Mouse (Mus musculus): ENCODE results near the gene Eif2d. TPM values are rescaled to one million over a fixed set of nuclear protein-coding genes. Genes with fewer than 3 reads are reported as not detected.

Gene Eif2d
- polyA plus RNA-seq, 1 experiment from 2014 or later: 63.6 TPM

- no peak overlapping the region for H3K9ac ChIP-seq (ENCODE audit: low read length)
- no peaks in the 10 kb centered on the region for H3K4me1 ChIP-seq (replicated peaks; ENCODE audit: control insufficient read depth, insufficient read depth, low read length)
- H3K27ac ChIP-seq (ENCODE audit: low read length): no peak overlapping the region
- no peaks in the 10 kb centered on the region for H3K27me3 ChIP-seq (ENCODE audit: control insufficient read depth, insufficient read depth, low read depth, low read length)
- H3K4me3 ChIP-seq (ENCODE audit: low read length): no peak overlapping the region
- no peak for ATAC-seq (ENCODE audit: low read depth)
- peaks cover 25% of the 10 kb centered on the region for H3K36me3 ChIP-seq (ENCODE audit: control insufficient read depth, insufficient read depth, low read length)
- no peak overlapping the region for H3K4me2 ChIP-seq (ENCODE audit: low read depth, low read length)
- WGBS: 54% methylated on average over 4 of the region's 4 CpGs
- no peaks in the 10 kb centered on the region for H3K9me3 ChIP-seq (ENCODE audit: control insufficient read depth, low read length)
Measured at GRCm38 (mm10) chr1:131177249-131177648, 24.3 kb downstream of the Eif2d start.

DNA sequence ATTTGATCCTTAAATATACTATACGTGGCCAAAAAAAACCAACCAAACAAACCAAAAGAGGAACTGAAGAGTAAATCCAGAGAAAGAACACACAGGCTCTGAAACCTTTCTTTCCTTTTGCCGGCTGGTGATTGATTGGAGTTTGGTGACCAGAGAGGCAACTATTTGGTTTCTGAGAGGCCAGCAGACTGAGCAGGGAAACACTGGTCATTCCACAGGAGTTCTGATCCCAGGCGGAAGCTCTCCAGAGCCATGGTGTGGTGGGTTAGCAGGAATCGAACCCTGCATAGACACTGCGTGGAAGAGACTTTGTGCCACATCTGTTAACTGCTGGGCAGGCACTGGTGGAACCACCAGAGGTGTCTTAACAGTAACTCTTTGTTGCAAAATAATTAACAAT is 25.1 kb downstream of the Eif2d start:
- WGBS: 83% methylated on average over 5 of the region's 5 CpGs
- Histone ChIP-seq H3K9ac (ENCODE audit: low read length) (no peak overlapping the region), H3K9me3 (ENCODE audit: control insufficient read depth, low read length) (no peaks in the 10 kb centered on the region), H3K36me3 (ENCODE audit: control insufficient read depth, insufficient read depth, low read length) (peaks cover 25% of the 10 kb centered on the region), H3K27me3 (ENCODE audit: control insufficient read depth, insufficient read depth, low read depth, low read length) (no peaks in the 10 kb centered on the region), H3K4me1 (replicated peaks; ENCODE audit: control insufficient read depth, insufficient read depth, low read length) (no peaks in the 10 kb centered on the region), H3K4me2 (ENCODE audit: low read depth, low read length) (no peak overlapping the region), H3K4me3 (ENCODE audit: low read length) (no peak overlapping the region), H3K27ac (ENCODE audit: low read length) (no peak overlapping the region)
- ATAC-seq (ENCODE audit: low read depth): no peak

- peaks cover 15% of the 10 kb centered on the region for H3K36me3 ChIP-seq (ENCODE audit: control insufficient read depth, insufficient read depth, low read length)
- no peak for ATAC-seq (ENCODE audit: low read depth)
Measured at GRCm38 (mm10) chr1:131180386-131180785, 27.4 kb downstream of the Eif2d start.

GRCm38 (mm10) chr1:131181642-131182527 is 28.9 kb downstream of the Eif2d start:
- Histone ChIP-seq H3K9ac (ENCODE audit: low read length) (no peak overlapping the region), H3K4me2 (ENCODE audit: low read depth, low read length) (no peak overlapping the region), H3K9me3 (ENCODE audit: control insufficient read depth, low read length) (no peaks in the 10 kb centered on the region), H3K27me3 (ENCODE audit: control insufficient read depth, insufficient read depth, low read depth, low read length) (no peaks in the 10 kb centered on the region), H3K27ac (ENCODE audit: low read length) (no peak overlapping the region), H3K4me1 (replicated peaks; ENCODE audit: control insufficient read depth, insufficient read depth, low read length) (0 out of 2 replicates have a peak, but pooled peaks cover 2% of the 10 kb centered on the region), H3K36me3 (ENCODE audit: control insufficient read depth, insufficient read depth, low read length) (peaks cover 10% of the 10 kb centered on the region; the same call in 1 of the 2 replicates), H3K4me3 (ENCODE audit: low read length) (no peak overlapping the region)
- 59% methylated on average over 9 of the region's 9 CpGs for WGBS
- peak; percentile 55; the same call in 1 of the 2 replicates for ATAC-seq (ENCODE audit: low read depth)

More at GRCm38 (mm10) chr1:131180386-131180785, 27.4 kb downstream of the Eif2d start:
- Histone ChIP-seq H3K4me2 (ENCODE audit: low read depth, low read length) (no peak overlapping the region), H3K9me3 (ENCODE audit: control insufficient read depth, low read length) (no peaks in the 10 kb centered on the region), H3K27ac (ENCODE audit: low read length) (no peak overlapping the region), H3K4me3 (ENCODE audit: low read length) (no peak overlapping the region), H3K4me1 (replicated peaks; ENCODE audit: control insufficient read depth, insufficient read depth, low read length) (0 out of 2 replicates have a peak, but pooled peaks cover 2% of the 10 kb centered on the region), H3K27me3 (ENCODE audit: control insufficient read depth, insufficient read depth, low read depth, low read length) (no peaks in the 10 kb centered on the region), H3K9ac (ENCODE audit: low read length) (no peak overlapping the region)
- 94% methylated on average over 7 of the region's 7 CpGs for WGBS

DNA sequence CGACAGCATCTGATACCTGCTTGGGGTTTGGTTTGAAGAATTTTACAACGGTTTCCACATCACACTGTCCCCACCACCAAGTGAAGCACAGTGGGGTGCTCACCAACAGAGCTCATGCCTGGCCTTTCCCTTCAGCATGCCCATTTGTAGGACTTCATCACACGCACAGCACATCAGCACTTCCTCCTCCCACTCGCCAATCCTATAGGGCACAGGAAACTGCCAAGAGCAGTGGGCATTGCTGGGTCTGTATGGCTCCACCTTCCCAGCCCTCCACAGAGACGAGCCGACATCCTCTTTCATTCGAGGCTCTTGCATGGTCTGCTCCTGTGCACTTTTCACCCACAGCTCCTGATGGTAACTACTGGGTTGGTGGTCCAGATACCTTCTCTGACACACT is 30.2 kb downstream of the Eif2d start:
- no peak for ATAC-seq (ENCODE audit: low read depth)
- Histone ChIP-seq H3K4me3 (ENCODE audit: low read length) (no peak overlapping the region), H3K36me3 (ENCODE audit: control insufficient read depth, insufficient read depth, low read length) (0 out of 2 replicates have a peak, but pooled peaks cover 4% of the 10 kb centered on the region), H3K27ac (ENCODE audit: low read length) (no peak overlapping the region), H3K4me1 (replicated peaks; ENCODE audit: control insufficient read depth, insufficient read depth, low read length) (0 out of 2 replicates have a peak, but pooled peaks cover 2% of the 10 kb centered on the region), H3K9me3 (ENCODE audit: control insufficient read depth, low read length) (no peaks in the 10 kb centered on the region), H3K9ac (ENCODE audit: low read length) (no peak overlapping the region), H3K4me2 (ENCODE audit: low read depth, low read length) (no peak overlapping the region), H3K27me3 (ENCODE audit: control insufficient read depth, insufficient read depth, low read depth, low read length) (no peaks in the 10 kb centered on the region)
- 74% methylated on average over 7 of the region's 7 CpGs for WGBS

DNA sequence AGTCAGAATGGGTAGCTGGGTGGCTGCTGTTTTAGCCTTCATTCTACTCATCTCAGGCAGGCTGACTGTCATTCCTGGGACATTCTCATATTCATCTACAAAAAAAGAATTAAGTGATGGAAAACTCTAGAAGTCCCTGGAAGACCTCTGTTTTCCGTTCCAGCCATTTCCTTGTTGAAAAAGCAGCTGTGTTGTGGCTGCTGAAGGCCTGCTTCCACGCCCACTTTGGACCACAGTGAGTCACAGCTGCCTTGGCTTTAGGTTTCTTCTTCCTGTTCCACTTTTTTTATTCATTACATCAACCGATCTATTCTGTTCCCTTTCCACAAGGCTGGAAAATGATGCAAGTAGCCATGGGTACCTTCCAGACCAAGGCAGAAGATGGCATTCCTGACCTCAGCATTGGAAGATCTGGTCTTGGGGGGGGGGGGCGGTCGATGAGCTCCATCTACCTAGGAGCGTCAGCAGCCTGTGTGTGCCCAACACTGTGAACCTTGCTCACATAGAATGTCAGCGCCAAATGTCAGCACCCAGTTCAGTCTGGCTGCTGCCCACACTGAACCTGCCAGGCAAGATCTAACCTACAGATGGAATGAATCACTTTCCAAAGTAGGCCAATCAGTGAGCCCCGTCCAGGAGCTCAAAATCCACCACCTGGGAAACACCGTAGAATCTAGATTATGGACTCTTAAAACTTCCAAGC is 31.4 kb downstream of the Eif2d start:
- 0 out of 2 replicates have a peak, but pooled peaks have one; percentile 13 for ATAC-seq (ENCODE audit: low read depth)
- Histone ChIP-seq H3K4me2 (ENCODE audit: low read depth, low read length) (no peak overlapping the region), H3K27ac (ENCODE audit: low read length) (no peak overlapping the region), H3K4me1 (replicated peaks; ENCODE audit: control insufficient read depth, insufficient read depth, low read length) (0 out of 2 replicates have a peak, but pooled peaks cover 2% of the 10 kb centered on the region), H3K9me3 (ENCODE audit: control insufficient read depth, low read length) (no peaks in the 10 kb centered on the region), H3K4me3 (ENCODE audit: low read length) (no peak overlapping the region), H3K27me3 (ENCODE audit: control insufficient read depth, insufficient read depth, low read depth, low read length) (no peaks in the 10 kb centered on the region), H3K36me3 (ENCODE audit: control insufficient read depth, insufficient read depth, low read length) (no peaks in the 10 kb centered on the region), H3K9ac (ENCODE audit: low read length) (no peak overlapping the region)
- 69% methylated on average over 9 of the region's 9 CpGs for WGBS

GRCm38 (mm10) chr1:131184956-131185660 is 32.1 kb downstream of the Eif2d start:
- Histone ChIP-seq H3K4me1 (replicated peaks; ENCODE audit: control insufficient read depth, insufficient read depth, low read length) (0 out of 2 replicates have a peak, but pooled peaks cover 2% of the 10 kb centered on the region), H3K4me3 (ENCODE audit: low read length) (no peak overlapping the region), H3K9me3 (ENCODE audit: control insufficient read depth, low read length) (no peaks in the 10 kb centered on the region), H3K27ac (ENCODE audit: low read length) (no peak overlapping the region), H3K9ac (ENCODE audit: low read length) (no peak overlapping the region), H3K27me3 (ENCODE audit: control insufficient read depth, insufficient read depth, low read depth, low read length) (no peaks in the 10 kb centered on the region), H3K4me2 (ENCODE audit: low read depth, low read length) (no peak overlapping the region), H3K36me3 (ENCODE audit: control insufficient read depth, insufficient read depth, low read length) (no peaks in the 10 kb centered on the region)
- 74% methylated on average over 8 of the region's 8 CpGs for WGBS
- no peak for ATAC-seq (ENCODE audit: low read depth)

- H3K4me1 ChIP-seq (replicated peaks; ENCODE audit: control insufficient read depth, insufficient read depth, low read length): 0 out of 2 replicates have a peak, but pooled peaks cover 2% of the 10 kb centered on the region
- no peaks in the 10 kb centered on the region for H3K36me3 ChIP-seq (ENCODE audit: control insufficient read depth, insufficient read depth, low read length)
- no peak overlapping the region for H3K27ac ChIP-seq (ENCODE audit: low read length)
- no peaks in the 10 kb centered on the region for H3K9me3 ChIP-seq (ENCODE audit: control insufficient read depth, low read length)
- H3K4me2 ChIP-seq (ENCODE audit: low read depth, low read length): no peak overlapping the region
- ATAC-seq (ENCODE audit: low read depth): no peak
- no peak overlapping the region for H3K4me3 ChIP-seq (ENCODE audit: low read length)
- 61% methylated on average over 13 of the region's 13 CpGs for WGBS
- no peak overlapping the region for H3K9ac ChIP-seq (ENCODE audit: low read length)
- H3K27me3 ChIP-seq (ENCODE audit: control insufficient read depth, insufficient read depth, low read depth, low read length): no peaks in the 10 kb centered on the region
Measured at GRCm38 (mm10) chr1:131185821-131186506, 33.0 kb downstream of the Eif2d start.
